In genomic region chr13:21915487-21915886, GRCm38 (mm10) we compare ENCODE assay signal across 21 mouse cellular contexts. TPM values are rescaled to one million over a fixed set of nuclear protein-coding genes. Genes with fewer than 3 reads are reported as not detected.
A peak's percentile ranks its signal among the peaks of the same experiment; 100 is the strongest.
DNase-seq lines count a peak whose midpoint lies in the region; ATAC-seq and TF ChIP-seq lines count a peak whose summit lies in the region.
"Had no signal": no experiment of that assay in that cellular context is flagged by ENCODE, and none has a peak within 500 bp of the region (broad histone marks: within the 10 kb centered on the region; RNA-seq: fewer than 3 reads in every experiment).

No protein-coding gene starts in this region.

- no peak overlapping the region for H3K9ac ChIP-seq in intestine, embryonic 14.5 days (ENCODE audit: low read length)
- H3K9ac ChIP-seq in intestine, embryonic 15.5 days: no peak overlapping the region
- H3K9ac ChIP-seq in liver, embryonic 14.5 days (replicated peaks): no peak overlapping the region
- H3K9ac ChIP-seq: hindbrain, embryonic 12.5 days; limb, embryonic 12.5 days; midbrain, embryonic 12.5 days had no signal

- 0 out of 2 replicates have a peak overlapping the region, but pooled peaks have one; percentile 39 for H3K4me2 ChIP-seq in intestine, embryonic 14.5 days (ENCODE audit: low read length)
- H3K4me2 ChIP-seq in intestine, embryonic 15.5 days (replicated peaks): no peak overlapping the region
- H3K4me2 ChIP-seq in liver, embryonic 14.5 days (ENCODE audit: low read depth): peak overlapping the region; percentile 69
- H3K4me2 ChIP-seq: hindbrain, embryonic 12.5 days; midbrain, embryonic 12.5 days had no signal

- peaks cover 14% of the 10 kb centered on the region; the same call in 1 of the 2 replicates for H3K4me1 ChIP-seq in intestine, embryonic 14.5 days (replicated peaks; ENCODE audit: control insufficient read depth, insufficient read depth, low read length)
- peaks cover 3% of the 10 kb centered on the region; the same call in 1 of the 2 replicates for H3K4me1 ChIP-seq in intestine, embryonic 15.5 days (replicated peaks)
- H3K4me1 ChIP-seq in E14TG2a.4 (replicated peaks; ENCODE audit: low read depth, low read length): peaks cover 54% of the 10 kb centered on the region
- H3K4me1 ChIP-seq in embryonic facial prominence, embryonic 10.5 days: peaks cover 21% of the 10 kb centered on the region
- H3K4me1 ChIP-seq in liver, embryonic 14.5 days (replicated peaks; ENCODE audit: control insufficient read depth in 2 of 2, insufficient read depth in 2 of 2, low read length in 1 of 2): peaks cover 6 to 30% of the 10 kb centered on the region in 2 experiments; a peak in 3 of 4 replicates
- H3K4me1 ChIP-seq: limb, embryonic 12.5 days had no signal

- no peak for DNase-seq in intestine, embryonic 14.5 days (ENCODE audit: low spot score)
- DNase-seq in embryonic facial prominence, embryonic 10.5 days (ENCODE audit: low spot score): no peak
- DNase-seq in liver, embryonic 14.5 days (ENCODE audit: low read depth in 3 of 3, low spot score in 3 of 3): no peak
- DNase-seq in adrenal gland, postnatal 14 days: no peak
- DNase-seq in cerebellum, adult 11-12 months: no peak
- DNase-seq: adrenal gland, postnatal 25 days; cerebellum, postnatal 10 days; kidney, adult 8-10 months; kidney, postnatal 36 days; layer of hippocampus, postnatal 36 days; lung, adult 18-20 months; lung, postnatal 10 days; right cerebral cortex, postnatal 14 days had no signal

- H3K9me3 ChIP-seq in intestine, embryonic 14.5 days (ENCODE audit: control insufficient read depth, low read length): no peaks in the 10 kb centered on the region
- H3K9me3 ChIP-seq in intestine, embryonic 15.5 days: no peaks in the 10 kb centered on the region
- no peaks in the 10 kb centered on the region for H3K9me3 ChIP-seq in E14TG2a.4 (ENCODE audit: low read length)
- no peaks in the 10 kb centered on the region for H3K9me3 ChIP-seq in embryonic facial prominence, embryonic 10.5 days
- no peaks in the 10 kb centered on the region for H3K9me3 ChIP-seq in liver, embryonic 14.5 days (ENCODE audit: control insufficient read depth, low read length)
- H3K9me3 ChIP-seq: hindbrain, embryonic 12.5 days; limb, embryonic 12.5 days; midbrain, embryonic 12.5 days had no signal

- ATAC-seq in intestine, embryonic 14.5 days (replicated peaks; ENCODE audit: low FRiP score, low TSS enrichment, low read depth): no peak
- ATAC-seq in intestine, embryonic 15.5 days: no peak
- no peak for ATAC-seq in liver, embryonic 14.5 days (ENCODE audit: insufficient read depth)
- ATAC-seq: forebrain, embryonic 14.5 days had no signal

- no peak overlapping the region for H3K27ac ChIP-seq in intestine, embryonic 14.5 days (ENCODE audit: low read depth)
- H3K27ac ChIP-seq in intestine, embryonic 15.5 days: no peak overlapping the region
- H3K27ac ChIP-seq in embryonic facial prominence, embryonic 10.5 days (replicated peaks): no peak overlapping the region
- no peak overlapping the region for H3K27ac ChIP-seq in liver, embryonic 14.5 days
- H3K27ac ChIP-seq: hindbrain, embryonic 12.5 days; limb, embryonic 12.5 days; midbrain, embryonic 12.5 days; stomach, postnatal 0 days had no signal

- TF ChIP-seq EP300 in liver, embryonic 14.5 days (IDR thresholded peaks at IDR 0.05; ENCODE audit: low read depth): no peak

- TF ChIP-seq CTCF in E14TG2a.4 (conservative IDR thresholded peaks at IDR 0.05; ENCODE audit: low read length): no peak
- TF ChIP-seq CTCF in liver, embryonic 14.5 days (IDR thresholded peaks at IDR 0.05; ENCODE audit: low read depth): no peak

- H3K27me3 ChIP-seq in intestine, embryonic 14.5 days (replicated peaks; ENCODE audit: control insufficient read depth, insufficient read depth, low read length): peaks cover 20% of the 10 kb centered on the region
- 0 out of 2 replicates have a peak, but pooled peaks cover 3% of the 10 kb centered on the region for H3K27me3 ChIP-seq in intestine, embryonic 15.5 days (replicated peaks)
- H3K27me3 ChIP-seq in E14TG2a.4 (ENCODE audit: insufficient read depth, low read length): 0 out of 2 replicates have a peak, but pooled peaks cover 3% of the 10 kb centered on the region
- no peaks in the 10 kb centered on the region; the same call in 1 of the 2 replicates for H3K27me3 ChIP-seq in embryonic facial prominence, embryonic 10.5 days (replicated peaks; ENCODE audit: low read depth, poor library complexity, severe bottlenecking)
- H3K27me3 ChIP-seq in liver, embryonic 14.5 days (ENCODE audit: control insufficient read depth, insufficient read depth, low read length): peaks cover 2% of the 10 kb centered on the region; the same call in 1 of the 2 replicates

- H3K36me3 ChIP-seq in intestine, embryonic 14.5 days (ENCODE audit: control insufficient read depth, insufficient read depth, low read length): no peaks in the 10 kb centered on the region
- no peaks in the 10 kb centered on the region for H3K36me3 ChIP-seq in intestine, embryonic 15.5 days
- no peaks in the 10 kb centered on the region for H3K36me3 ChIP-seq in E14TG2a.4 (ENCODE audit: insufficient read depth, low read length)
- H3K36me3 ChIP-seq in embryonic facial prominence, embryonic 10.5 days (replicated peaks): no peaks in the 10 kb centered on the region
- no peaks in the 10 kb centered on the region for H3K36me3 ChIP-seq in liver, embryonic 14.5 days (replicated peaks; ENCODE audit: control insufficient read depth, insufficient read depth, low read depth)
- H3K36me3 ChIP-seq: hindbrain, embryonic 12.5 days; limb, embryonic 12.5 days; midbrain, embryonic 12.5 days had no signal

- no peak overlapping the region for H3K4me3 ChIP-seq in intestine, embryonic 14.5 days (ENCODE audit: low read depth, low read length)
- no peak overlapping the region for H3K4me3 ChIP-seq in intestine, embryonic 15.5 days (replicated peaks)
- H3K4me3 ChIP-seq in E14TG2a.4 (replicated peaks; ENCODE audit: low read length): peak overlapping the region; percentile 11; the same call in 1 of the 2 replicates
- H3K4me3 ChIP-seq in embryonic facial prominence, embryonic 10.5 days: peak overlapping the region; percentile 56; the same call in 1 of the 2 replicates
- H3K4me3 ChIP-seq in liver, embryonic 14.5 days (ENCODE audit: insufficient read depth in 1 of 2, low read depth in 2 of 2, low read length in 2 of 2): no peak overlapping the region
- H3K4me3 ChIP-seq: midbrain, embryonic 12.5 days had no signal

- WGBS in intestine, embryonic 14.5 days: 59% methylated on average over 5 of the region's 5 CpGs
- WGBS in intestine, embryonic 15.5 days: 59% methylated on average over 5 of the region's 5 CpGs
- 52% methylated on average over 5 of the region's 5 CpGs for WGBS in embryonic facial prominence, embryonic 10.5 days
- 26% methylated on average over 5 of the region's 5 CpGs for WGBS in liver, embryonic 14.5 days (ENCODE audit: insufficient replicate concordance)

RNA-seq across cellular contexts. Expression of gene Zfp184, which starts 29.4 kb away (rescaled TPM):
- polyA plus RNA-seq in intestine, embryonic 14.5 days (2014; fragmentation: Nextera tagmentation; extraction: Ambion mirVana): 9.8 and 13.8 TPM in 2 replicates
- polyA plus RNA-seq in intestine, embryonic 15.5 days (2015; fragmentation: Nextera tagmentation; extraction: Ambion mirVana): 6.2 and 7.5 TPM in 2 replicates
- polyA plus RNA-seq in embryonic facial prominence, embryonic 10.5 days (2016; fragmentation: Nextera tagmentation; extraction: Ambion mirVana): 23.1 and 24.9 TPM in 2 replicates
- 0.30 and 0.41 TPM in 2 replicates for polyA plus RNA-seq in liver, embryonic 14.5 days (2012; rRNA removed)
- polyA plus RNA-seq in liver, embryonic 14.5 days (2014; fragmentation: Nextera tagmentation; extraction: Ambion mirVana): 0.50 and 0.82 TPM in 2 replicates
- total RNA-seq in adrenal gland, postnatal 14 days (2021): 1.3 and 1.7 TPM in 2 replicates
- polyA plus RNA-seq: erythroblast, embryonic 14.5 days had no signal

Comparison
In these comparisons a context has a peak if more than half of its experiments do, and no peak if none do; other contexts are left out.
1. H3K4me3 ChIP-seq: peak in E14TG2a.4 (single experiment) and embryonic facial prominence, embryonic 10.5 days (single experiment); none in intestine, embryonic 14.5 days (single experiment), intestine, embryonic 15.5 days (single experiment) and liver, embryonic 14.5 days (0 of 2).